Mouse (Mus musculus) frontal cortex, postnatal 10 days (tissue): ENCODE measurements around the gene Gm17949.
A peak's percentile ranks its signal among the peaks of the same experiment; 100 is the strongest.
"Not testable (repeated sequence)": the region's sequence is repeated elsewhere in the genome, so short reads cannot be mapped to it uniquely, and the experiment has no call there.

Experiments
- DNase-seq, 2 experiments: peaks; one replicate each; pipeline ENCODE4 v3.0.0; 2022; ENCODE audit warnings: low spot score in 2 of 2, mixed read lengths in 1 of 2

Gene Gm17949

DNA sequence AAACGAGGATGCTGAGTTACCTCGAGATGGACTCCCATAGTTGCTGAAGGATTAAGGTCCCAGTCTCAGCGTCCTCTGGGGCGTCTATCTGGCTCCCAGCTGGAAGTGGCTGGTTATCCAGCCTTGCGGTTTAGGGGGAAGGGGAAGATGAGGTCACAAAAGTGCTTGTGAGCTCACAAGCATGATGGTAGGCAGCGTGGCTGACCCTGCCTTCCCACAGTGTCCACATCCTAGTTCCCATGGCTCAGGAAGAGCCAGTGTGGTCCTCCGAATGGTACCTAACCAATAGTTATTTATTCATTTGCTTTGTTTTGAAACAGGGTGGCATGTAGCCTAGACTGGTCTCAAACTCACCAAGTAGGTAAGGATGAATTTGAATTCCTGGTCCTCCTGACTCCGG lies 30.3 kb downstream of the Gm17949 start, which contains the start of gene Slc25a41:
TSS of gene Slc25a41 (minus strand) at position 101 of the 400 bp plus-strand sequence.
- no peak for DNase-seq

DNA sequence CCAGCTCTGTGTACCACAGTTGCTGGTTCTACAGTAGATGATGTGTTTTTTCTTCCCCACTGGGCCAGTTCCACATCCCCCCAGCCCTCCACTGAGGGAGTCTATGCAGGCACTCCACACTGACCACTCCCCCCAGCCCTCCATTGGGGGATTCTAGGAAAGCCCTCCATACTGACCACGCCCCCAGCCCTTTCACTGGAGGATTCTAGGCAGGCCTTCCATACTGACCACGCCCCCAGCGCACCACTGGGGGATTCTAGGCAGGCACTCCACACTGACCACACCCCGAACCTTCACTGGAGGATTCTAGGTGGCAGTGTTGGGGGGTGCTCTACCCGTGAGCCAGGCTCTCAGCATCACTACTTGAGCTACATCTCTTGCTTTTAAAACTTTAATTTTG lies 36.1 kb downstream of the Gm17949 start:
- DNase-seq, result no peak

DNA sequence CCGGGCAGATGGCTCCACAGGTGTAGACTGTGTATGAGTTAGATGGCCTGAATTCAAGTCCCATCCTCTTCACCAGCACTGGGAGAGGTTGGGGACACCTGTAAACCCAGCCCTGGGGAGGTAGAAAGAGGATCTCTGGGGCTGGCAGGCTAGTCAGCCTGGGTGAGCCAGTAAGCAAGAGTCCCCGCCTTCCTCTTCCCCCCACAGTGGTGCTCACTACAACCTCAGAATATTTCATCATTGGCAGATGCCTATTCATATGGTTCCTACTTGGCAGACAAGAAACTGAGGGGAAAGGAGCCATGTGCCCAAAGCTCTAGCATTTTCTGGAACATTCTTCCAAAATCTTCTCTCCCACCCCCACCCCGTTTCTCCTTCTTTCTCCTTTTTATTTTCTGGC lies 37.5 kb downstream of the Gm17949 start:
- DNase-seq, result no peak

DNA sequence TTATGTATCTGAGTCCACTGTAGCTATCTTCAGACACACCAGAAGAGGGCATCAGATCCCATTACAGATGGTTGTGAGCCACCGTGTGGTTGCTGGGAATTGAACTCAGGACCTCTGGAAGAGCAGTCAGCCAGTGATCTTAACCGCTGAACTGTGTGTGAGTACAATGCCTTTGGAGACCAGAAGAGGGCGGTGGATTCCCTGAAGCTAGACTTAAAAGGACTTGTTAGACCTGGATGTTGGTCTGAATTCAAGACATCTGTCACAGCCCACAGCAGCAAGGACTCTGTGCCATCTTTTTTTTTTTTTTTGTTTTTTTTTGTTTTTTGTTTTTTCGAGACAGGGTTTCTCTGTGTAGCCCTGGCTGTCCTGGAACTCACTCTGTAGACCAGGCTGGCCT lies 40.4 kb downstream of the Gm17949 start:
- not testable (repeated sequence) for DNase-seq

DNA sequence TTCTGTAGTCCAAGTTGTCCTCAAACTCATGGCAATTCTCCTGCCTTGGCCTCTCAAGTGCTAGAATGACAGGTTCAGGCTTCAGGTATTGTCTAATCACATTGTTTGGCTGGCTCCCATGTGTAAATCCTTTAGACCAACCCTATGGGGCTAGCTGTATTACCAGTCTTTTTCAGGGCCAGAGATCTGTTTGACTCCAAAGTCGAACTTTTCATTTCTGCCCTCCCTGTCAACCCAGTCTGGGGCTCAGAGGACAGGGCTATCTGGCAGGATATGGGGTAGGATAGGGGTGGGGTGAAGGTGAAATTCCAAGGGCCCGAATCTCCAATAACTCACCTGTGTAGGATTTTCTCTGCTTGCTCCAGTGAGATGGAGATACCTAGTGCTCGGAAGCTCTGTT lies 45.0 kb downstream of the Gm17949 start:
- no peak for DNase-seq

DNA sequence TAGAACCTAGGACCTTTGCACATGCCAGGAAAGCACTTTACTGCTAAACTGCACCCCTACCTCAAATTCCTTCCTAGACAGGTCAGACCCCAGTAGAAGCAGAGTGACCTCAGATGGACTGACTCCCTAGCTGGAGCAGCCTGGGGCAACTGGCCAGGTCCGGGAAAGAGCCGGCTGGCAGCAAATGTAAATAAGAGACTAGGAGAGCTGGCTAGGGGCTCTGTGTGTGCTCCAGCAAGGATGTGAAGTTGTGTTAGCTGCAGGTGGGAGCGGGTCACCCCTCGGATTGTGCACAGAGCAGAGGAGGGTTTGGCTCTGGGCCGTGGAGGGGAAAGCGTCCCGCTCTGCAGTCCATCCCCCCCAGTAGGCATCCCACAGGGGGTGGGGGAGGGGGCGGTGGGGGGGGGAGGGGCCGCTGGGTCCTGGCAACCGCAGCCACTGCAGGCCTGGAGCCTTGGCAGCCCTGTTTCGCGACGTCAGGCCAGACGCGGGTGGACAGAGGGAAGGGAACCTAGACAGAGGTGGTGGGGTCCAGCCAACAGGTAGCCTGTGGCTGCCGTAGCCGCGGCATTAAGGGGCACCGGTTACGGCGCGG lies 47.7 kb downstream of the Gm17949 start, which contains the start of gene Crb3:
TSS of gene Crb3 (plus strand) at position 215 of the 595 bp plus-strand sequence.
- peak in 1 of 2 experiments; percentile 34 for DNase-seq

DNA sequence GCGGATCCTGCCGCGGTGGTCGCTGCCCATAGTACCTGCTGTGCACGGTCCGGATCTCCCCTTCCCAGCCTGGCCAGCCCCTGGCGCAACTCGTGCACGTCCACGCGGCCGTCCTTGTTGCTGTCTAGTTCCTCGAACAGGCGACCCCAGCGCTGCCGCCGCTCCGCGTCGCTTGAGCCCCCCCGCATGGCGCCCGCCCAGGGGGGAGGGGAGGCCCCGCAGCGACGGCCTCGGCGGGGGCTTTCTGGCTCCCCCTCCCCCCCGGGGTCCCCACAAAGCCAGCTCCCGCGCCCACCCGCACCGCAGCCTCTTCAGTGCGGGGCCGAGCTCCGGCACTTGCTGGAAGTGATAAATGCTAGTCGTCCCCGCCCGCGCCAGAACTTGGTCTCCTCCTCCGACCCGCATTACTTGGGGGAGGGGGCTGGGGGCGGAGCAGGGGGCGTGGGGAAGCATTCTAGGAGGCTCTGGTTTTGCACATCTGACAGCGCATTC lies 48.3 kb downstream of the Gm17949 start, which contains the start of gene Slc25a23:
TSS of gene Slc25a23 (minus strand) at position 378 of the 492 bp plus-strand sequence.
- peak; percentile 79 to 81 for DNase-seq

DNA sequence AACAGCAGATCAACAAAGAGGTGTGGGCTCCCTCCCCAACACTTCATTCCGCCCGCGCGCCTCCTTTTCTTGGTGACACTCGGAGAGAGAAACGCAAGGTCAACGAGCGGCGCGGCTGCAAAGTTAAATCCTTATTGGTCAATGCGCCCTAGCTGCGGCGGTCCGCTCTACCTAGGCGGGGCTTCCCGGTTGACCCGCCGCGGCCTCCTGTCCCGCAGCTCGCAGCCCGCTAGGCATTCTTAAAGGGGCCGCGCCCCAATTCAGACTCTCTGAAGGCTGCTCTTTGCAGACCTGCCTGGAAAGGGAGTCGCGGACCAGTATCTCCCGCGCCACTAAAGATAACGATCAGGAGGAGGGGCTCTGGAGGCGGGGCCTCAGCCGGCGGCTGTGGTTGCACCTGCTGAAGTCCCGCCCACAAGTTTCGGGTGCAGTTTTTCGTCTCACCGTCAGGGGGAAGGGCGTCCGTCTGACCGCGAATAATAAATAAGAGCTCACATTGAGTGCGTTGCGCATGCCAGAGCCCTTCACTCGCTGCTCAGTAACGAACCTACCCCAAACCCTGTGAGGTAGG lies 49.0 kb downstream of the Gm17949 start:
- peak; percentile 92 to 94 for DNase-seq

DNA sequence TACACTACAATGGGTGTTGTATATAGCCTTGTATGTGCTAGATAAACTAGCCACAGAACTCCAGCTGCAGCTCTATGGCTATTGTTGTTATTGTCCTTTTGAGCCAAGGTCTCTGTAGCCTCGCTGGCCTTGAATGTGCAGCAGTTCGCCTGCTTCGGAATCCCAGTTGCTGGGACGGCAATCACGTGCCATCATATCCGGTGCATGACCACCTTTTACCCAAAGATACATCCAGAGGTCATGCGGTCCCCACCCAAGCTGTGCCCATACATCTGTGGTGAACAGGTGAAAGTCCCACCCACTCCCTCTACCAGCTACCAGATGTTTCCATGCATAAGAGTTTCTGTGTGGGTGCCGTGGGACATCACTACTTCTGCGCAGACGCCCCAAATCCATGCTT lies 49.8 kb downstream of the Gm17949 start:
- no peak for DNase-seq

DNA sequence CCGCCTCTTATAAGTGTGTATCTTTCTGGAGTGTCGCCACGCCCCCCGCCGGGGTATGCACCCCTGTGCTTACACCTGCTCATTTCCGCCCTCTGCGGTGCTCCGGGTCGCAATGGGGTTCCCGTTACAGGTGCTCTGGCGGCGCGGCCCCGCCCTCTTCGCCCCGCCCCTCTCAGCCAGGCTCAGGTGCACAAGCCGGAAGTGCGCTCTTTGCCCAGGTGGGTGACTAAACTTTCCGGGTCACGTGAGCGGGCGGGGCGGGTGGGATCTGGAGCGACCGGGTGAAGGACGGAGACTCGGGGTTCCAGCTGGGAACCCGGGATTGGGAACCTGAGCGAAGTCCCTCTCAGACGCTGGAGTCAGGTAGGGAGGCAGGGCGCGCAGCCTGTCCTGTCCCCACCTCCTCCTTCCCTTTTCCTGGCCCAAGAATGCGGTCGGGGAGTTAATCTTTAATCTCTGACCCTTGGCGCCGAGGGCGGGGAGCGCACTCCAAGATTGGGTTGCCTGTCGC lies 50.8 kb downstream of the Gm17949 start:
- no peak for DNase-seq

DNA sequence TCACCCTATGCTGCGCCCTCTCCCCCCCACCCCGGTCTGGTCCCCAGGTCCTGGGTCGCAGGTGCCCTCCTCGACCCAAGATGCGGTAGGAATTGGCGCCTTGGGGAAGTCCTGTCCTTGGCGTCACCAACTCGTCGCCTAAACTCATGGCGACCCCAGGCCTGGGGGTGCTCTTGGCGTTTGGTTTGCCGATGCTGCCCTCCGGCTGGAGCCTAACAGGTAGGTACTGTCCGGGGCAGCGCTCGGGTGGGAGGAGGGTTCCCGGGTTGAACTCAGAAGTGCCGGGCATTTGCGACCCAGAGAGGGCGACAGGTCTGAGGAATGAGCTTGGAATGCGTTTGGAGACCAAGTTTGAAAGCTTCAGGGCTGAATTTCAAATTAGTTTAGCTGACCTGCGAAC lies 51.3 kb downstream of the Gm17949 start:
- DNase-seq, result no peak

DNA sequence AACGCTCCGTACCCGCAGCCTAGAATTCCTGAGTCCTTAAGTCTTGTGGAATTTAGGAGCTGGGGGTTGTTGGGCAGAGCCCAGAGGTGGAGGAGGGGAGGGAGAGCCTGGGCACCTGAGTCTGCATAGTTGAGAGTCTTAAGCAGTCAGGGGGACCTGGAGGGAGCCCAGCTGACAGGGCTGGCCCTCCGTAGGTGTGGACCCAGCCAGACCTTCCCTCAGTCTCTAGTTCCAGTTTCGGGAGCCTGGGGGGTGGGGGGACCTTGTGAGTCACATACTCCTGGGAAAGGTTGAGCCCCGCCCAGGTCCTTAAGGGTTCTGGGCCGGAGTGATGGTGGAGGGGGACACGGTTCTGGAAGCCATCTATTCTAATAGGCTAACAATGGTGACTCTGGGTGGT lies 51.8 kb downstream of the Gm17949 start:
- DNase-seq, result no peak

DNA sequence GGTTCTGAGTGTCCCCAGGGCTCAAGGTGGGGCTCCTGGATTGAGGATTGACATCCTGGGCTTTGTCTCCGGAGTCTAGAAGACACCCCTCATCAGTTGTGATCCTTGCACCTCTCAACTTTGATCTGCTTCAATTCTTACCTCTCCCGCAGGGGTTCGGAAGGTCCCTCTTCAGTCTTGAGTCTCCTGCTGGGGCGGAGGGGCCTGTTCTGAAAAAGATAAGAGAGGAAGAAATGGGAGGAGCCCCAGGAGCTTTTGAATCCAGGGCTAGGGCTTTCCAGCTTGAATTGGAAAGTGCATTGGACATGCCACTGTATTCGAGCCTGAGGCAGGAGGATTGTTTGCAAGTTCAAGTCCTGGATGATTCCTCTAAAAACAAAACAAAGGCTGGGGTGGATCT lies 55.6 kb downstream of the Gm17949 start:
- DNase-seq, result no peak

DNA sequence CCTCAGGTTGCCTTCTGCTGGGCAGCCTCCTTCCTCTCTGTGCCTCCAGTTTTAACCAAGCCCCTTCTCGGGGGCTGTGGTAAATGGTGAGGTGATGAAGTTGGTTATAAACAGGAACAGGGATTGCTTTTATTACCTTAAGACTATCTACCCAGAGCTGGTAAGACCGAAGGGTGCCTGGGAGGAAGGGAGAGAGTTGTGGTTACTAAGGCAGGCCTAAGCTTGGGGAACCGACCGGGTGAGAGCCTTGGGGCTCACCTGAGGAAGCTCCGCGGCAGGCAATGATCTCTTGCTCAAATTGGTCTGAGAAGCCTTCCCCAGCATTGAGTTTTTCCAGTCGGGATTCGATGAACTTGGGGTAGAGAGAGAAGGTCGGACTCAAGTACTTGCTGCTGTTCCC lies 59.0 kb downstream of the Gm17949 start:
- DNase-seq, result no peak

DNA sequence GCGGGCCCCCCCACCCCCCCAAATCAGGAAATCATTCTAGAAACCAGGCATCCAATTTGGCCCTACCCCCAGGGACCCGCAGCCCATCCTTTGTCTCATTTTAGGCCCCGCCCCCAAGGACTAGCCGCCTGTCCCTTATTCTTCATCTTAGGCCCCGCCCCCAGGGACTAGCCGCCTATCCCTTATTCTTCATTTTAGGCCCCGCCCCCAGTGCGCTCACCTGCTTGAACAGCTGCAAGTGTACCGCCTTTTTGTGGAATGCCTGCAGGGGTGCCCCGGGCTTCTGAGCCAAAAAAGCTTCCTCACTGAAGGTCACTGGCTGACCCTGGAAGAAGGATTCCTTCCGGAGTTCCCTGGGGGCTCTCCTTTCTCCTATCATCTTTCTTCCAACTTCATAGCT lies 59.4 kb downstream of the Gm17949 start:
- DNase-seq, result no peak
